Mouse (Mus musculus): ENCODE measurements at regions not wholly inside any gene's neighbourhood (a gene's known extent, or its start where the extent isn't known, plus 50 kb on each side); places are given as distances from the start of the nearest gene placed in this dataset.

DNA sequence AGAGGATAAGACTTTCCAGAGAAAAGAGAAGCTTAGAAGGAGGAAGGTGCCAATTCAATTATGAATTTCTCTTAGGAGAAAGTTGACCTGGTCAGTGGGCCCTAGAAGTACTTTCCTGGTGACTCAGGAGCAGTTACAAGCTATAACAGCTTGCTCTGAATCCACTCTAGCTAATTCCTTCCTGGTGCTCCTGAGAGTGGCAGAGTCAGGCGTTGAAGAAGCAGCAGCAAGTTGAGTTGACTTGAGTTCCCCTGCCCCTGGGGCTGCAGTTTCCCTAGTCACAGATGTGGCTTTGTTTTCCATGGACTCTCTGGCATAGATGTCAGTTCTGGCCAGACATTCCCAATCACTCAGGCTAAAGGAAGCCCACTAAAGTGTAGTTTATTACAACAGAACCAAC is 85.9 kb downstream of the Osr1 start:
- Histone ChIP-seq H3K4me3 (ENCODE audit: control insufficient read depth in 1 of 2, insufficient read depth in 1 of 2, low read depth in 2 of 2, low read length in 2 of 2) (no peak overlapping the region), H3K9ac (ENCODE audit: control insufficient read depth, low read depth, low read length, poor library complexity, severe bottlenecking) (no peak overlapping the region), H3K27ac (ENCODE audit: control insufficient read depth, low read depth, low read length) (no peak overlapping the region), H3K79me2 (ENCODE audit: control insufficient read depth, insufficient read depth, low read length, poor library complexity) (no peaks in the 10 kb centered on the region), H3K9me3 (replicated peaks; ENCODE audit: insufficient read depth, low read length) (no peaks in the 10 kb centered on the region), H3K27me3 (ENCODE audit: control insufficient read depth in 1 of 2, insufficient read depth in 2 of 2, low read length in 2 of 2) (no peaks in the 10 kb centered on the region), H3K4me1 (ENCODE audit: control insufficient read depth in 1 of 2, insufficient read depth in 2 of 2, low read length in 2 of 2) (no peaks in the 10 kb centered on the region), H3K36me3 (ENCODE audit: control insufficient read depth in 1 of 2, insufficient read depth in 2 of 2, low read length in 2 of 2) (no peaks in the 10 kb centered on the region)
- TF ChIP-seq EP300 (IDR thresholded peaks at IDR 0.05; ENCODE audit: low read depth in 1 of 2, low read length in 2 of 2) (no peak), MAZ (IDR thresholded peaks at IDR 0.05; ENCODE audit: low read depth, low read length) (no peak), MYC (IDR thresholded peaks at IDR 0.05; ENCODE audit: low read depth, low read length) (no peak), UBTF (IDR thresholded peaks at IDR 0.05; ENCODE audit: borderline replicate concordance, insufficient read depth, low read depth, low read length) (no peak), JUND (IDR thresholded peaks at IDR 0.05; ENCODE audit: low read depth, low read length) (no peak), GATA1 (IDR thresholded peaks at IDR 0.05; ENCODE audit: low read depth, low read length) (no peak)
- DNase-seq (ENCODE audit: low read depth, low spot score): no peak

DNA sequence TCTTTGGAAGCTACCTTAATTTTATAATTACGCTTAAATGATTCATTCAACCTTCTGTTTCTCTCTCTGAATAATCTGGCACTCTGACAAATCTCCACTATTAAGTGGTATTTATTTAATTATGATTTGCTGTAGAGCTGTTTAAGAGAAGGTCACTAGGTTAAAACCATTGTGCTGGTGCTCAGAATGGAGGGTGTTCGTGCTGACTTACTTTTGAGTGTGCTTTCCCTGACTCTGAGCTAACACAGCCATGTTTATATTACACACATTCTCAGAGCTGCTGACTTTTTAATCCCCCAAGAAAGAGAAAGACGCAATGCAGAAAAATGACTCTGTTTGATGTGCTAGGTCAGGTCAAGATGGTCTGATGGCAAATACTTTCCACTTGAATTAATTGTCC is 86.4 kb downstream of the Osr1 start:
- no peaks in the 10 kb centered on the region for H3K4me1 ChIP-seq (ENCODE audit: control insufficient read depth in 1 of 2, insufficient read depth in 2 of 2, low read length in 2 of 2)
- H3K79me2 ChIP-seq (ENCODE audit: control insufficient read depth, insufficient read depth, low read length, poor library complexity): no peaks in the 10 kb centered on the region
- DNase-seq (ENCODE audit: low read depth, low spot score): no peak
- no peak overlapping the region for H3K27ac ChIP-seq (ENCODE audit: control insufficient read depth, low read depth, low read length)
- H3K27me3 ChIP-seq (ENCODE audit: control insufficient read depth in 1 of 2, insufficient read depth in 2 of 2, low read length in 2 of 2): no peaks in the 10 kb centered on the region
- TF ChIP-seq RCOR1 (IDR thresholded peaks at IDR 0.05; ENCODE audit: low read depth, low read length) (no peak), TBP (IDR thresholded peaks at IDR 0.05; ENCODE audit: low read depth, low read length) (no peak), MAZ (IDR thresholded peaks at IDR 0.05; ENCODE audit: low read depth, low read length) (no peak), CHD1 (IDR thresholded peaks at IDR 0.05; ENCODE audit: low read depth, low read length) (no peak), USF2 (IDR thresholded peaks at IDR 0.05; ENCODE audit: borderline replicate concordance in 1 of 2, insufficient read depth in 1 of 2, low read depth in 1 of 2, low read length in 2 of 2) (no peak), E2F4 (IDR thresholded peaks at IDR 0.05; ENCODE audit: borderline replicate concordance, low read depth, low read length) (no peak), EP300 (IDR thresholded peaks at IDR 0.05; ENCODE audit: low read depth in 1 of 2, low read length in 2 of 2) (no peak), KAT2A (conservative IDR thresholded peaks at IDR 0.05; ENCODE audit: low read depth, low read length) (no peak), ZKSCAN1 (IDR thresholded peaks at IDR 0.05; ENCODE audit: low read depth, low read length) (no peak), CHD2 (IDR thresholded peaks at IDR 0.05; ENCODE audit: low read length) (no peak), SIN3A (IDR thresholded peaks at IDR 0.05; ENCODE audit: low read length) (no peak), POLR2AphosphoS2 (IDR thresholded peaks at IDR 0.05; ENCODE audit: low read length) (no peak)
- H3K9ac ChIP-seq (ENCODE audit: control insufficient read depth, low read depth, low read length, poor library complexity, severe bottlenecking): no peak overlapping the region
- no peaks in the 10 kb centered on the region for H3K9me3 ChIP-seq (replicated peaks; ENCODE audit: insufficient read depth, low read length)
- no peaks in the 10 kb centered on the region for H3K36me3 ChIP-seq (ENCODE audit: control insufficient read depth in 1 of 2, insufficient read depth in 2 of 2, low read length in 2 of 2)
- H3K4me3 ChIP-seq (ENCODE audit: control insufficient read depth in 1 of 2, insufficient read depth in 1 of 2, low read depth in 2 of 2, low read length in 2 of 2): no peak overlapping the region

Measured in MEL (cell line).